Mouse (Mus musculus) layer of hippocampus, postnatal 10 days (tissue): ENCODE measurements around the gene Rsu1. TPM values are rescaled to one million over a fixed set of nuclear protein-coding genes. Genes with fewer than 3 reads are reported as not detected.

Experiments used
- DNase-seq, 2 experiments: peaks; one replicate each; pipeline ENCODE4 v3.0.0; 2021; ENCODE audit warnings: low spot score in 2 of 2
- long read RNA-seq: library from polyadenylated mRNA; stranded (forward); transcript quantifications from one replicate; pipeline ENCODE4 v2.0.0, GENCODE M21; 2023
- total RNA-seq, 2 experiments: library from RNA; stranded (reverse); gene quantifications; 2 replicates each; pipeline ENCODE4 v1.2.3; 2021

The Rsu1 gene
- 10 to 100 TPM; 46.9 to 54.9 TPM for total RNA-seq
- long read RNA-seq, transcript Rsu1-201 (9 exons, 1,546 nt): major isoform, 83 of 90 reads
- long read RNA-seq, partial matches to known transcripts: 2 of 90 reads
- long read RNA-seq, other reads (novel, unspliced or antisense): 5 of 90 reads

GRCm38 (mm10) chr2:13271165-13271957 is at the start of gene Rsu1:
Rsu1 (minus strand) TSS chr2:13271415.
- peak; percentile 90 to 91 for DNase-seq

GRCm38 (mm10) chr2:13303376-13303775 is 32.2 kb upstream of the Rsu1 start:
- DNase-seq: no peak

- DNase-seq: peak; percentile 16 to 28
Measured at GRCm38 (mm10) chr2:13299031-13299430, 27.8 kb upstream of the Rsu1 start.

- no peak for DNase-seq
Measured at GRCm38 (mm10) chr2:13297733-13298132, 26.5 kb upstream of the Rsu1 start.

- no peak for DNase-seq
Measured at GRCm38 (mm10) chr2:13290661-13291060, 19.4 kb upstream of the Rsu1 start.

- DNase-seq: no peak
Measured at GRCm38 (mm10) chr2:13290070-13290469, 18.9 kb upstream of the Rsu1 start.

GRCm38 (mm10) chr2:13278114-13278862 is 7.1 kb upstream of the Rsu1 start:
- no peak for DNase-seq

- no peak for DNase-seq
Measured at GRCm38 (mm10) chr2:13275874-13276273, 4.7 kb upstream of the Rsu1 start.

GRCm38 (mm10) chr2:13270736-13271135 is 479 bp downstream of the Rsu1 start:
- DNase-seq: no peak

GRCm38 (mm10) chr2:13268681-13269293 is 2.4 kb downstream of the Rsu1 start:
- no peak for DNase-seq

- DNase-seq: peak in 1 of 2 experiments; percentile 16
Measured at GRCm38 (mm10) chr2:13264875-13265274, 6.3 kb downstream of the Rsu1 start.

GRCm38 (mm10) chr2:13263150-13263549 is 8.1 kb downstream of the Rsu1 start:
- DNase-seq: no peak

- no peak for DNase-seq
Measured at GRCm38 (mm10) chr2:13258606-13259005, 12.6 kb downstream of the Rsu1 start.

GRCm38 (mm10) chr2:13240711-13241110 is 30.5 kb downstream of the Rsu1 start:
- no peak for DNase-seq

- DNase-seq: peak; percentile 51 to 70
Measured at GRCm38 (mm10) chr2:13237140-13237901, 33.9 kb downstream of the Rsu1 start.

GRCm38 (mm10) chr2:13235696-13236095 is 35.5 kb downstream of the Rsu1 start:
- DNase-seq: no peak

- DNase-seq: no peak
Measured at GRCm38 (mm10) chr2:13234796-13235195, 36.4 kb downstream of the Rsu1 start.

GRCm38 (mm10) chr2:13233902-13234301 is 37.3 kb downstream of the Rsu1 start:
- DNase-seq: no peak

- no peak for DNase-seq
Measured at GRCm38 (mm10) chr2:13233254-13233835, 37.9 kb downstream of the Rsu1 start.

GRCm38 (mm10) chr2:13232305-13232704 is 38.9 kb downstream of the Rsu1 start:
- DNase-seq: no peak

GRCm38 (mm10) chr2:13229686-13230085 is 41.5 kb downstream of the Rsu1 start:
- no peak for DNase-seq
